Comparison of ENCODE assay signal across 8 mouse cellular contexts in the genomic region with DNA sequence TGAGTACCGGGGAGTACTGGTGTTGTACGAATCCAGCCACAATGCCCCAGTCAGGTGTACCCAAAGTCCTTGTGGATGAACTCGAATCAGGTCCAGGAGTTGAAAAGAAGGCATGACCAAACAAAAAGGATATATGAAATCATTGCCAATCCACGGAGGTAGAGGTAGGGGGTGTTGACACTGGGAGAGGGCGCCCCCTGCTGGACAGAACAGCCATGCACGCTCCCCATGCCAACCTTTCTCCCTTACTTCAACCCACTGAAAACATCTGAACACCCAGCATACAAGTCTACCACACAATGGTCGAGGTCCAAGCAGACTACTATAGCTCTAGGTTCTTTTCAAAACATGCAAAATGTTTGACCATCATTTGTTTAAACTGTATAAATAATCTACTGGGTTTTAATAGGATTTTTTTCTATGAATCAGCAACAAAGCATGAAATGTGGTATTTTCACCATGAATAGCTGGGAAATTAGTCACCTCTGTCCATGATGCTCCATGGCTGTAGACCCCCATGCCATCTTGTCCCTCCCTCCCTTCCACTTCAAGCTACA. TPM values are rescaled to one million over a fixed set of nuclear protein-coding genes. Genes with fewer than 3 reads are reported as not detected.
DNase-seq lines count a peak whose midpoint lies in the region; ATAC-seq and TF ChIP-seq lines count a peak whose summit lies in the region.

No protein-coding gene starts in this region.

- no peaks in the 10 kb centered on the region for H3K9me3 ChIP-seq in liver, embryonic 14.5 days (ENCODE audit: control insufficient read depth, low read length)

- TF ChIP-seq CTCF in liver, embryonic 14.5 days (IDR thresholded peaks at IDR 0.05; ENCODE audit: low read depth): peak; percentile 95

- 14% methylated on average over 7 of the region's 7 CpGs for WGBS in liver, embryonic 14.5 days (ENCODE audit: insufficient replicate concordance)

- H3K4me1 ChIP-seq in liver, embryonic 14.5 days (replicated peaks; ENCODE audit: control insufficient read depth in 2 of 2, insufficient read depth in 2 of 2, low read length in 1 of 2): 0 out of 4 replicates have a peak, but pooled peaks cover 0 to 2% of the 10 kb centered on the region in 2 experiments

- no peak overlapping the region for H3K4me2 ChIP-seq in liver, embryonic 14.5 days (ENCODE audit: low read depth)

- no peak overlapping the region for H3K27ac ChIP-seq in liver, embryonic 14.5 days

- DNase-seq in cerebellum, adult 18-20 months: peak; percentile 44 to 59
- no peak for DNase-seq in cerebellum, adult 11-12 months
- DNase-seq in 3134 (ENCODE audit: extremely low read depth, insufficient read length, low spot score): peak; percentile 44
- DNase-seq in adrenal gland, adult 2 months: peak; percentile 67
- peak; percentile 77 for DNase-seq in embryo, embryonic 9.5 days (ENCODE audit: extremely low spot score)
- DNase-seq in induced T-regulatory cell, adult 2 months (ENCODE audit: low read depth): peak; percentile 63
- peak in 1 of 3 experiments; percentile 5 for DNase-seq in liver, embryonic 14.5 days (ENCODE audit: low read depth in 3 of 3, low spot score in 3 of 3)
- DNase-seq in right cerebral cortex, adult 2 months (ENCODE audit: low spot score in 2 of 2): peak; percentile 64 to 67

- no peak for ATAC-seq in liver, embryonic 14.5 days (ENCODE audit: insufficient read depth)

- no peak for TF ChIP-seq EP300 in liver, embryonic 14.5 days (IDR thresholded peaks at IDR 0.05; ENCODE audit: low read depth)

- H3K4me3 ChIP-seq in liver, embryonic 14.5 days (ENCODE audit: insufficient read depth in 1 of 2, low read depth in 2 of 2, low read length in 2 of 2): no peak overlapping the region

- no peaks in the 10 kb centered on the region for H3K36me3 ChIP-seq in liver, embryonic 14.5 days (replicated peaks; ENCODE audit: control insufficient read depth, insufficient read depth, low read depth)

- peaks cover 15% of the 10 kb centered on the region for H3K27me3 ChIP-seq in liver, embryonic 14.5 days (ENCODE audit: control insufficient read depth, insufficient read depth, low read length)

- H3K9ac ChIP-seq in liver, embryonic 14.5 days (replicated peaks): no peak overlapping the region

RNA-seq across cellular contexts. Expression of gene Slf2, which starts 43.2 kb away (rescaled TPM):
- total RNA-seq in adrenal gland, adult 2 months (2021): 10 to 100 TPM; 19.6 to 21.4 TPM
- 54.9 and 77.7 TPM in 2 replicates for polyA plus RNA-seq in adrenal gland, adult 2 months (2012; rRNA removed)
- 5.6 and 8.6 TPM in 2 replicates for polyA plus RNA-seq in liver, embryonic 14.5 days (2012; rRNA removed)
- 11.1 and 12.5 TPM in 2 replicates for polyA plus RNA-seq in liver, embryonic 14.5 days (2014; fragmentation: Nextera tagmentation; extraction: Ambion mirVana)
